Mouse (Mus musculus): ENCODE data around the gene Spata7.

Spata7 gene

GRCm38 (mm10) chr12:98674627-98675143 is 46.7 kb downstream of the Spata7 start:
- peak; percentile 61 for DNase-seq

- no peak for DNase-seq
Observed at GRCm38 (mm10) chr12:98676861-98677260, 48.9 kb downstream of the Spata7 start.

GRCm38 (mm10) chr12:98677336-98677735 is 49.4 kb downstream of the Spata7 start:
- no peak for DNase-seq

GRCm38 (mm10) chr12:98679906-98680305 is 51.9 kb downstream of the Spata7 start:
- no peak for DNase-seq

GRCm38 (mm10) chr12:98682196-98682595 is 54.2 kb downstream of the Spata7 start:
- no peak for DNase-seq

DNA sequence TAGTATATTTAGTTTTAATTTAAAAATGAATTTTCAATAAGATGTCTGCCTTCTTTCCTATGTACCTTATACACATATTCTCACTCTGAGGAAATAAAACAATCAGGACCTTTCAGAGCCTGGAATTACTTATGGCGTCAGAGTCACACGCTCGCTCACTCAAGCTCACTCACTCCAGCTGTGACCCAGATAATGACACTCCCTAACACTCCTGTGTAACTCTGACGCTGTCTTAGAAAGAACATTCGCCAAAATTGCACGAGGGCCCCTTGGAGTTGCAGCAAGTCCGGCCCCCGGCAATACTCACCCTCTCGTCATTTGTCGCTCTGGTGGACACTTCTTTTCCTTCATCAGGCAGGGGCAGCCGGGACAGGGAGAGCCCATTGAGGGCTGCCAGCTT is 55.2 kb downstream of the Spata7 start:
- DNase-seq = no peak

GRCm38 (mm10) chr12:98683574-98683973 is 55.6 kb downstream of the Spata7 start:
- no peak for DNase-seq

DNA sequence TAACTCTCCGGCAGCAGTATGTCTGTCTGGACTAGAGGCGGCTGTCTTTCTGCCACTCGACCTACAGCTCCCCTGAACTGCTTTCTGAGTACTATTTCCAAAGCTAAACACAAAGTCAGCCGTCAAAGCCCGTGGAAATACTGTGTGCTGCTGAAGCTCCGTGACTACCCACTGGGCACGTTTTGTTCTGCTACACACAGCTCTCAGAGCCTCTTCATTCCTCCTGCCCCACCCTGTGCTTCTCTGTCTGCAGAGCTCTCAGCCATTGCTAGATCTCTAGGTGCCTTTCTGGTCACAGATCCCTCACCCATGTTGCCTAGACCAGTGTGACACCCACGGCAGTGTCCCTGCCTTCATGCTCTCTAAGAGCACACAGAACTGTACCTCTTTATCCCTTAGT is 62.3 kb downstream of the Spata7 start:
- no peak for DNase-seq

- DNase-seq = no peak
Observed at GRCm38 (mm10) chr12:98697202-98697601, 69.2 kb downstream of the Spata7 start.

DNA sequence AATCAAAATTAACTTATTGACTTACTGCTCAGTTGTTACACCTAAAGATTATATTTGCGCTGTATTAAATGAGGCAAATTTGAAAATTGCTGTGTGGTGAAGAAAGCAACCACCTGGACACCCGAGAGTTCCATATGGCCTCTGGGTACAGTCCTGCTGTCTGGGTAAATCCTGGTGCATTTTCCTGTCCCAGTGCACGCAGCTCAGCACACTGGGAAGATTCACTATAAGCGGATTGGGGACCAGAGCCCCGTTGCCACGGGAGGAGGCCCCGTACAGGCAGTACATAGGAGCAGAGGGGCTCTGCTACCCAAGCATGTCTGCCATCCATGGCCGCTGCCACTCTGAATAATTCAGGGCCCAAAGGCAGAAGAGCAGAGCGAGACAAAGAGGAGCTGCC is 73.6 kb downstream of the Spata7 start:
- DNase-seq = no peak

DNA sequence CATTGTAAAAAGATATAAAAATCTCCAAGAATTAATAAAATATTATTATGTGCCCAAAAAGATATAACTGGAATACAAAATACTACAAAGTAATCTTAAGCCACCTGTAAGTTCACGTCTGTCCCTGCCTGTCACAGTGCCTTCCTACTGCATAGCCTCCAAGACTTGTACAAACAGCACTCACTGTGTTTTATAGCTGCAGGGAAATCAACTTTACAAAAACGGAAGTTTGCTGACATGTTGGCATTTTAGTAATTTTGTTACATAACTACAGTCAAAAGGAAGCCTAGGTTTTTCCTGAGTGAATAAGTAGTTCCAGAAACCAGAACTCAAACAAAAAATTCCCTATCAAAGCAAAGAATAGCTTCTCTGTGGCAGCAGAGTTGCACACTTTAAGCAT is 75.6 kb downstream of the Spata7 start:
- no peak for DNase-seq

- DNase-seq = no peak
Observed at GRCm38 (mm10) chr12:98703961-98704360, 76.0 kb downstream of the Spata7 start.

- no peak for DNase-seq
Observed at GRCm38 (mm10) chr12:98712819-98713218, 84.9 kb downstream of the Spata7 start.

DNA sequence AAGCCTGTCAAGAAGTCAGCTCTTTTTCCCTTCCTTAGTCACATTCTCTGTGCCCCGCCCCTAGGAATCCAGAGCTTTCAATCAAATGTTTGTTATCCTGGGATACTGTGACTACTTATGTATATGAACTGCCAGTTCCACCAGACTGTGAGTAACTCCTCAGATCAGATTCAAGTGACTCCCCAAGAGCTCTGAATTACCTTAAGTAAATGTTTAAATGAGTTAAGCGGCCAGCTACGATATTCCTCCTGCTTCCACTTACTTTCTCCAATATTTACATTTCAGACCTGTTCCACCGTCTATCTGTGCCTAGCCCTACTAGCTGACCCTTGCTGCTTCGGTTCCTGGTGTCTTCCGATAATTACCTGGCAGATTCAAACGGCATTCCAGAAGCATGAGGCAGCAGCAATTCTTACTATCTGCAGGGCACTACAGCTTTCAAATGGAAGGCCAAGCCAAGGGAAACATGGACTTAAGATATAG is 85.7 kb downstream of the Spata7 start:
- no peak for DNase-seq

DNA sequence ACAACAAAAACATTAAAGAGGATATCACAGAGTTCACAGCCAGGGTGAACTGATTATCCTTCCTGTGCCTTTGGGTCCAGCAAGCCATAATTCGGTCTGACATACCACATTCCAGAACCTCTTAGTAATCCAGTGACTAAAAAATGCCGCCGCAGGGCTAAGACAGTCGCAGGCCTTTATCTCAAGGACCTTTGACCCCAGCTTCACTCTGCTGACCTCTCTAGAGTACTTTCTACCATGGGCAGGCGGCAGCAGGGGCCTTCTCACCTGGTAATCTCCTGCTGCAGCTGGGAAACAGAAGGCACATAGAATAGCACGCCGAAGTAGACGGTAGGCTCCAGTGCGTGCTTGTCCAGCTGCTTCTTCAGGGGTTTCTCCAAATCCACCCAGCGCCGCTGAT is 86.8 kb downstream of the Spata7 start:
- DNase-seq = no peak

- no peak for DNase-seq
Observed at GRCm38 (mm10) chr12:98716142-98716541, 88.2 kb downstream of the Spata7 start.
